Mouse (Mus musculus) c-Kit-positive CD71-positive TER-119-positive erythroid progenitor cells, embryonic 14.5 days (primary cell): ENCODE measurements around the gene Gm6121.
"Not testable (repeated sequence)": the region's sequence is repeated elsewhere in the genome, so short reads cannot be mapped to it uniquely, and the experiment has no call there.

ENCODE experiments used
- DNase-seq: peaks from one replicate; pipeline ENCODE4 v3.0.0-alpha.2; 2013; ENCODE audit warnings: low spot score

Gene Gm6121

DNA sequence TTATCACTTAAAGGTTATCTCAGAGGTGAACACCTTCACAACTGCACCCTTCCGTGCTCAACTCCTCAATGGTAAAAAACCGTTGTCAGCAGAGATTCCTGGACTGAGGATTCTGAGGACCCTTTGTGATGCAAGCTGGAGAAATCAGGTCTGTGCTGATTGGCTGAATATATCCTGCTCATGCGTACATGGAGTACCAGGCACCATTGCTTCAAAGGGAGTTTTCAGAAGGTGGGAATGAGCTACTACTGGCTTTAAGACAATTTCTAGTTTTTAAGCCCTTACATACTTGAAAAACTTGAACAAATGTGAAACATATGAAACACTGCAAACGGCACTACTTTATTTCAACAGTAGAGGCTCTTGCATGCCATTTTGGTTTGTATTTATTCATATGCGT lies at the start of gene Gm6121:
TSS of gene Gm6121 (minus strand) at position 101 of the 400 bp plus-strand sequence.
- not testable (repeated sequence) for DNase-seq
